Mouse (Mus musculus): ENCODE measurements around the gene Ccm2l. TPM values are rescaled to one million over a fixed set of nuclear protein-coding genes. Genes with fewer than 3 reads are reported as not detected.

Gene Ccm2l
- total RNA-seq (2018; cell fraction: chromatin; rRNA removed): not detected
- total RNA-seq (2018; cell fraction: cytosol; rRNA removed): not detected
- not detected for total RNA-seq (2018; cell fraction: nucleus; rRNA removed)
- not detected in 3 replicates for polyA plus RNA-seq (2018)

DNA sequence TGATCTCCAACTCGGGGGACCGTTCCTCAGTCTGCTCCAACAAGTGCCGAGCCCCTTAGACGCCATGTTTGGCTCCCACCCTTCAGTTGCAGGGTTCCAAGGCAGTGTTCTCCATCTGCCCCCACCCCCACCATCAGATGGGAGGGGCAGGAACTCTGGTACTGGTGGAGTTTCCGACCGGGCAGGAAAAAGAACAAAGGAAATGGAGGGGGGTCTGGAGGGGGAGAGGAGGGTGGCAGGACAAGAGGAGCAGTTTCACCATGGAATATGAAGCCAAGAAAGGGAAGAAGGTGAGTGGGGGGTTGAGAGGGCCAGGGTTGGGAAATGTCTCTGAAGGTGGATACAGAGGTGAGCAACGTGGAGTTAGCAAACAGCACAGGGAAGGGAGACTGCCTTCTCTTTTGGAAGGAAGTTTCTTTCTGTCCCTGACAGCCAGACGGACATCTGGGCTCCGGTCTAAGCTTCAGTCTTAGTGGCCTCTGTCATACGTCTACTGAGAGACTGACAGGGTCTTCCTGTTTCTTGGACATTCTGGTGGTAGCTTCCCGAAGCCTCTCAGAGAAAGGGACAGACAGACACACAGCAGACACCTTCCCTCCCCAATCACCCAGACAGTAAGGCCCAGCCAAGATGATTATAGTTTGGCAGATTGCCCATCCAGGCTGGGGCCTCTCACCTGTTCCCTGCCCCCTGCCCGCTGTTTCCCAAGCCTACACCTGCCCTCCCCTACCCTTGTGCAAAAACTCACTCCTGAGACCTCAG, at the start of gene Ccm2l:
Gene Ccm2l (plus strand): TSS at position 209 of the 762 bp plus-strand sequence.
- Histone ChIP-seq H3K36me3 (ENCODE audit: inconsistent target) (no peaks in the 10 kb centered on the region), H3K4me3 (ENCODE audit: inconsistent target) (no peak within 1 kb of the TSS), H3K79me2 (ENCODE audit: inconsistent target) (no peaks in the 10 kb centered on the region), H3K27ac (no peak within 1 kb of the TSS)
- 36% methylated on average over 10 of the region's 12 CpGs for WGBS (ENCODE audit: missing documents)

DNA sequence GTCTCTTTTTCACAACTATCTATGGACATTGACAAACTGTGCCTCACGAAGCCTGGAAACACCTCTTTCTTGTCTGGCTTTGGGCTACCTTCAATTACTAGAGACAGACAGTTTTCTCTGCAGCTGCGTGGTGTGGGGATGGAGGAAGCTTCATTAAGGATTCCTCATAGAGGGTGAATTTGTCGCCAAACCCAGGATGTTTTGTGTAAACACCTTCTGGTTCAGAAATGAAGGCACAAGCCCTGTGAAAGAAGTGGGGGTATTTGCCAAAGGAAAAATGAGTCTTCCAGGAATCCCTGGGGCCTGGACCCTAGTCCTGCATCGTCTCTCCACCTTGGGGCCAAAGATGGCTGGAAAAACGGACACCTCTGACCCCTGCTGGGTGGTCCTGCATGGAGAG, 49.0 kb upstream of the Ccm2l start:
- H3K36me3 ChIP-seq (ENCODE audit: inconsistent target): 0 out of 2 replicates have a peak, but pooled peaks cover 16% of the 10 kb centered on the region
- H3K79me2 ChIP-seq (ENCODE audit: inconsistent target): peaks cover 24% of the 10 kb centered on the region
- H3K4me3 ChIP-seq (ENCODE audit: inconsistent target): no peak overlapping the region
- 55% methylated on average over 5 of the region's 5 CpGs for WGBS (ENCODE audit: missing documents)
- no peak overlapping the region for H3K27ac ChIP-seq

DNA sequence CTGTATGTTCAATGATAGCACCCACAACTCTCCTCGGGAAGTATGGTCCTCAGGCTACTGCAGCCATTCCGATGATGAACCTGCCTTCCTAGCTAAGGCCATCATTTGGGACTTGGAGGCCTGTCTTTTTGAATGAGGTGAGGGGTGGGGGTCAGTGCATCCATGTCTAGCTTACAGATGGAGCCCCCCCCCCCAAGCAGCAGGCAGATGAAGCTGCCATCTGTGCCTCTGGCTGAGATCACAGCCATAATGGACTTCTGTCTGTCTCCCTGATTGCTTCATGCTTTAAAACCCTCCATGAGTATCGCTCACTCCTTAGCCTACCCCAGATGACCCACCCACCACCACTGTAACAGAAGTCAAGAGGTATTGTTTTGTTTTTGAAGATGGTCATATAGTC, 46.4 kb upstream of the Ccm2l start:
- no peak overlapping the region for H3K4me3 ChIP-seq (ENCODE audit: inconsistent target)
- WGBS (ENCODE audit: missing documents): 97% methylated on average over 3 of the region's 3 CpGs
- H3K27ac ChIP-seq: no peak overlapping the region
- H3K36me3 ChIP-seq (ENCODE audit: inconsistent target): no peaks in the 10 kb centered on the region
- H3K79me2 ChIP-seq (ENCODE audit: inconsistent target): peaks cover 7% of the 10 kb centered on the region

DNA sequence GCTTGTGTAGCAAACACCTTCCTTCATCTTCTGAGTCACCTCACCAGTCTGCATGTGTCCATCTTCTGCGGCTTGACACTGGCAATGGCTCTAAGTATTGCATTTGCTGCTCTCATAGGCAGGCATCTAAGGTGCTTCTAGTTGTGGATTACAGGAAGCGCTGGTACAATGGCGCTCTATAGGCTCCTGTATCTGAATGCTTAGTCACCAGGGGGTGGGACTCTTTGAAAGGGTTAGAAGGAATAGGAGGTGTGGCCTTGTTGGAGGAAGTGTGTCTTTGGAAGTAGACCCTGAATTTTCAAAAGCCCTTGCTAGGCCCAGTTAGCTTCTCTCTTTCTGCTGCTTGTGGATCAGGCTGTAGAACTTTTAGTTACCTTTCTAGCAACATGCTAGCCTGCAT, 44.6 kb upstream of the Ccm2l start:
- no peak overlapping the region for H3K4me3 ChIP-seq (ENCODE audit: inconsistent target)
- H3K36me3 ChIP-seq (ENCODE audit: inconsistent target): no peaks in the 10 kb centered on the region
- WGBS (ENCODE audit: missing documents): 79% methylated on average over 2 of the region's 3 CpGs
- no peaks in the 10 kb centered on the region for H3K79me2 ChIP-seq (ENCODE audit: inconsistent target)
- no peak overlapping the region for H3K27ac ChIP-seq

DNA sequence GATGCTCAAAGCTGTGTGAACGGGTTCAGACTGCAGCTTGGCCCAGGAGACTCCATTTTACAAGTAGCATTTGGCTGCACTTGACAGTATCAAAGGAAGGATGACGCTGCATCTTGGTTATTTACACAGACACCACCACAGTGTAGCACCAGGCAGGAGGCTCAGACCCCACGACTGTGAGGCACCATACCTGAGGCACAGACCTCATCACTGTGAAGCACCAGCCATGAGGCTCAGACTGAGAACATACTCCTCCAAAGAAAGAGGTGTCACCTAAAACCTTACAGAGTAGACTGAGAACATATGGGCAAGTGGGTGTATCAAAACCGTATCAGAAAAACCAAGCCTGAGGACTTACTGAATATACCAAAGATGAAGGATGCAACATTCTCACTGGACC, 42.9 kb upstream of the Ccm2l start:
- Histone ChIP-seq H3K27ac (no peak overlapping the region), H3K36me3 (ENCODE audit: inconsistent target) (no peaks in the 10 kb centered on the region), H3K4me3 (ENCODE audit: inconsistent target) (no peak overlapping the region), H3K79me2 (ENCODE audit: inconsistent target) (no peaks in the 10 kb centered on the region)
- 70% methylated on average over 4 of the region's 4 CpGs for WGBS (ENCODE audit: missing documents)

DNA sequence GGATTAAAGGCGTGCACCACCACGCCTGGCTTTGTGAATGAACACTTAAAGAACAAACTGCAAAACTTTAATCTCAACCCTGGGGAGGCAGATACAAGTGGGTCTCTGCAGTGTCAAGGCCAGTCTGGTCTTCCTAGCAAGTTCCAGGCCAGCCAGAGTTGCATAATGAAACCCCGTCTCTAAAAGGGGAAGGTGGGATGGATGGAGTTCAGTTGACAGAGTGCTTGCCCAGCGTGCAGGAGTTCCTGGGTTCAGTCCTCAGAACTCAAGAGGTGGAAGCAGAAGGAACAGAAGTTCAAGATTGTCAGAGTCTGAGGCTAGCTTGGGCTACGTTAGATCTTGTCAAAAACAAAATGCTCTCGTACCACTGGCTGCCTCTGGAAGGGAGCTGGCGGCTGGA, 39.7 kb upstream of the Ccm2l start:
- 52% methylated on average over 7 of the region's 7 CpGs for WGBS (ENCODE audit: missing documents)
- no peaks in the 10 kb centered on the region for H3K36me3 ChIP-seq (ENCODE audit: inconsistent target)

DNA sequence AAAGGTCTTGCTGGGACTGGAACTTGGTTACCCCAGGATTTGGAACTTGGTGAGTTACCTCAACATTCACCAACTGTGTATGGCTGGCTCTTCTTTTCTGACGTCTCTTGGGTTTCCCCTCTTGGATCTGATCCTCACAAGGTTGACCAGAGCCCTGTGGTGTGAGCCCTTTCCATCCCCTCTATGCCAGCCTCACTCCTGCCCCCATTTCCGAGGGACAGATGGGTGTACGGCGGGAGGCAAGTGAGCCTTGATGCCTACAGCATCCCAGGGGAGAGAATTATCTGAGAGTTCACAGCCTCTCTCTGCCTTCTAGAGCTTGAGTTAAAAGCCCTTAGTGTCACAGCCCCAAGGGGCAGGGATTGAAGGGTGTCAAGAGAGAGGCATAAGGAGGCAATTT, 38.3 kb upstream of the Ccm2l start:
- Histone ChIP-seq H3K79me2 (ENCODE audit: inconsistent target) (no peaks in the 10 kb centered on the region), H3K36me3 (ENCODE audit: inconsistent target) (no peaks in the 10 kb centered on the region), H3K4me3 (ENCODE audit: inconsistent target) (no peak overlapping the region), H3K27ac (no peak overlapping the region)
- WGBS (ENCODE audit: missing documents): 61% methylated on average over 4 of the region's 4 CpGs

More for the DNA sequence above, 39.7 kb upstream of the Ccm2l start:
- no peak overlapping the region for H3K4me3 ChIP-seq (ENCODE audit: inconsistent target)
- H3K79me2 ChIP-seq (ENCODE audit: inconsistent target): no peaks in the 10 kb centered on the region
- no peak overlapping the region for H3K27ac ChIP-seq

DNA sequence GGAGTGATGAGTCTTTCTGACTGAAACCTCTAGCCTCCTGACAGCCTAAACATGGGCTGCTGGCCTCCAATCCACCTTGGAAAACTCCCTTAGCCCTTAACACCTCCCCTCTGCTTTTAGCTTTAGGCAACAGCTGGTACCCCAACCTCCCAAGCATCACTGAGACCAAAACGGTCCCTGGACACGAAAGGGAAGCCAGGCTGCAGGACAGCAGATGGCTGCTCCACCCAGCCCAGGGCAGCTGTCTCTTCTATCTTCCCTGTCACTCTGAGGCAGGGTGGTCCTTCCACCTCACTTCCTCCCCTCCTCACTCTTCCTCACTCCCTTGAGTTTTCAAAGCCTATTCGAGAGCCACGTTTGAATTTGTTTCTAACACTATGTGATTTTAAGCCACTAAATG, 35.3 kb upstream of the Ccm2l start:
- Histone ChIP-seq H3K4me3 (ENCODE audit: inconsistent target) (no peak overlapping the region), H3K79me2 (ENCODE audit: inconsistent target) (no peaks in the 10 kb centered on the region), H3K36me3 (ENCODE audit: inconsistent target) (no peaks in the 10 kb centered on the region), H3K27ac (no peak overlapping the region)
- 23% methylated on average over 4 of the region's 4 CpGs for WGBS (ENCODE audit: missing documents)

DNA sequence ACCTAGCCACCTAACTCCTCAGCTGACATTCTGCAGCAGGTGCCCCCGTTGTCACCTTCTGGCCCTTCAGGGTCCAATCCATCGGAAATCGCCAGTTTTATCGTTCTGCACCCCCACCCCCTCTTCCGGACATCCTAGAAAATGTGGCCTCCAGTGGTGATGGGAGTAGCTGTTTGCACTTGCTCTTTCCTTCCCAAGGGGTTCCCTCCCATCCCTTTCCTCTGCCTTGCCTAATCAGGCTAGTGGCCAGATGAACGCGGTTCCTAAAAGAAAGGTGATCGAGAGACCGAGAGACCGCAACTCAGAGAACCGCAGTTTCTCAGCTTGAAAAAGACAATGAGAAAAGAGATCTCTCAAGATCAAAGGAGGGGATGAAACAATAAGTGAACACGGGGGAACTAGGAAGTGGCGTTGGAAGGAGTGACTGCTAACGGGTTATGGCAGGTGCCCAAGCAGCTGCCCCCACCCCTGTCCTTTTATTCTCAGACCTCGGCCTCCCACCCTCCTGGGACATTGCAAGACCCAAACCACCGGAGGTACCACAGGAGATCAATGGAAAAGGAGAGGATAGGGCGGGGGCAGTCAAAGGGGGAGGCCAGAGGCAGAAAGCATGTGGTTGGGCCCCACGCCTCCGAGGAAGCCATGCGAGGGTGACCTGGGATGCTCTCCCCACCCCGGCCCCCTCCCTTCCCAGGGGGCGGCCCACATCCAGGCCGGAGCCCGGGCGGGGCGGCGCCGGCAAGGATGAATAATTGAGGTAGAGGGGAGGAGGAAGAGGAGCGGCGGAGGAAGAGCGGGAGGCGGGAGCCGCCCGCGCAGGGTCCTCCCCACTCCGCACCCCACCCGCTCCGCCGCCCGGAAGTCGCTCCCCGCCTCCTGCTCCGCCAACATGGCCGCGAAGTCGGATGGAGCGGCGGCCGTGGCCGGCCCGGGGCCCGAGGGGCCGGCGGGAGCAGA, 34.4 kb upstream of the Ccm2l start, which contains the start of gene Xkr7:
Gene Xkr7 (plus strand): TSS at position 727 of the 957 bp plus-strand sequence.
- H3K4me3 ChIP-seq (ENCODE audit: inconsistent target): no peak within 1 kb of the TSS
- 5% methylated on average over 36 of the region's 54 CpGs for WGBS (ENCODE audit: missing documents)
- H3K27ac ChIP-seq: no peak within 1 kb of the TSS
- no peaks in the 10 kb centered on the region for H3K36me3 ChIP-seq (ENCODE audit: inconsistent target)
- H3K79me2 ChIP-seq (ENCODE audit: inconsistent target): no peaks in the 10 kb centered on the region

DNA sequence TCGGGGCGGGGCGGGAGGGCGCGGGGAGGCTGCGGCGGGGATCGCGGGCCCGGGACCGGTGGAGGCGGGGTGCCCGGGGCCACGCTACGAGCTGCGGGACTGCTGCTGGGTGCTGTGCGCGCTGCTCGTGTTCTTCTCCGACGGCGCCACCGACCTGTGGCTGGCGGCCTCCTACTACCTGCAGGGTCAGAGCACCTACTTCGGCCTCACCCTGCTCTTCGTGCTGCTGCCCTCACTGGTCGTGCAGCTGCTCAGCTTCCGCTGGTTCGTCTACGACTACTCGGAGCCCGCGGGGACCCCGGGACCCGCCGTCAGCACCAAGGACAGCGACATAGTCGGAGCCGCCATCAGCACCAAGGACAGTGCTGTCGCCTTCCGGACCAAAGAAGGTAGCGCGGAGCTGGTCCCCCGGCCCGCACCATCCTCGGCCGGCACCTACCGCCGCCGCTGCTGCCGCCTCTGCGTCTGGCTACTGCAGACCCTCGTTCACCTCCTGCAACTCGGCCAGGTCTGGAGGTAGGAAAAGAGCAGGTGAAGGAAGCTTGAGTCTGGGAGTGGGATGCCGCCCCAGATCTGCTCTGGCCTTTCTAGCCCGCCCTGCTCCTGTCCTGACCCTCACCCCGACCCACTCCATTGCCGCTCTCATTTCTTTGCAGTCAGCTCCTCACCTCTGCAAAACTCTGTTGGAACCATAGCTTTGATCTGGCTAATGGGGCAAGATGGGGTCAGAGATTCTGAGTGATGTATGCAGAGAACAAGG, 33.5 kb upstream of the Ccm2l start:
- H3K36me3 ChIP-seq (ENCODE audit: inconsistent target): no peaks in the 10 kb centered on the region
- 4% methylated on average over 52 of the region's 58 CpGs for WGBS (ENCODE audit: missing documents)
- no peak overlapping the region for H3K27ac ChIP-seq
- no peaks in the 10 kb centered on the region for H3K79me2 ChIP-seq (ENCODE audit: inconsistent target)
- H3K4me3 ChIP-seq (ENCODE audit: inconsistent target): no peak overlapping the region

DNA sequence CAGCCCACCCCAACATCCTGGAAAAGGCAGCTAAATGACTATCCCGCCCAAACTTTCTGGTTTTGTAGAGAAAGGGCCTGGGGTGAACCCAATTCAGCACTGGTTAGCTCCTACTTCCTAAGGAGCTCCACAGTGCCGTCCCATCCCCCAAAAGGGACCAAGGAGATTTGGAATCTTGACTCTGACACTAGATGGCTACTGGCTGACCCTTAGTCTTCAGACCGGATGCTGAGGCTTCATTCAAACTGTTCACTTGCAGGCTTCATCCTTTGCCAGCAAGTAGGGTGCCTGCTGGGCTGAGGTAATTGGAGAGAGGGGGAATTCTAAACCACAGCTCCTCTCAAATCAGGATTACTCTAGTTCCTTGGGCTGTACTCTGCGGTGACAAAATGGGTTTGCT, 32.8 kb upstream of the Ccm2l start:
- Histone ChIP-seq H3K4me3 (ENCODE audit: inconsistent target) (no peak overlapping the region), H3K27ac (no peak overlapping the region), H3K36me3 (ENCODE audit: inconsistent target) (no peaks in the 10 kb centered on the region), H3K79me2 (ENCODE audit: inconsistent target) (no peaks in the 10 kb centered on the region)
- 27% methylated on average over 4 of the region's 4 CpGs for WGBS (ENCODE audit: missing documents)

DNA sequence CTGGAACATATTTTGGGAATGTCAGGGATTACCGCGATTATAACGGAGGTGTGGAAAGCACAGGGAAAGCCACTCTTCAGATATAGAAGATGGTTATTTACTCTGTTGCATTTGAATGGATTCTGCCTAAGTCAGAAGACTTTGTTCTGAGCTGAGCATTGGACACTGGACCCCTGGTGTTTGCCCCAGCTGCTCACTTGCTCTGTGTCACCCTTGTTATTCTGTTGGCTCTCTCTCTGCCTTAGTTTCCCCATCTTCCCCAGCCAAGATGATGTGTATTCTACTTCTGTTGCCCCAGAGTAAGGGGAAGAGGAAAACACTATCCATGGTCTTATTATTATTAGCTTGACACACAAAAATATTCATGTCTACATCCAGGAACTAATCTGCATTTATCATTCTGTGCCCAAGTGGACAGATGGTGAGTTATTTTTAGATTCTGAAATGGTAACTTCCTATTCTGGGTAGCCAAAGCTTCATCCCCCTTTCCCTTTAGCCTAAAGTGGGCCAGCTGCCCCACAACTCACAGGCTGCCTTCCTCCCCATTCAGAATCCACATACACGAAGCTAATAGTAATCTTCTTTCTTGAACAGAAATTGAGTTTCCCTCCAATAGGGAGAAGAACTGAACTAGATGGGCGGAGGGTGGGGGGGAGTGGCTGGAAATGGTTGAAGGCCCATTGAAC, 32.1 kb upstream of the Ccm2l start:
- WGBS (ENCODE audit: missing documents): 59% methylated on average over 5 of the region's 5 CpGs
- no peak overlapping the region for H3K27ac ChIP-seq
- no peak overlapping the region for H3K4me3 ChIP-seq (ENCODE audit: inconsistent target)
- no peaks in the 10 kb centered on the region for H3K79me2 ChIP-seq (ENCODE audit: inconsistent target)
- H3K36me3 ChIP-seq (ENCODE audit: inconsistent target): no peaks in the 10 kb centered on the region

DNA sequence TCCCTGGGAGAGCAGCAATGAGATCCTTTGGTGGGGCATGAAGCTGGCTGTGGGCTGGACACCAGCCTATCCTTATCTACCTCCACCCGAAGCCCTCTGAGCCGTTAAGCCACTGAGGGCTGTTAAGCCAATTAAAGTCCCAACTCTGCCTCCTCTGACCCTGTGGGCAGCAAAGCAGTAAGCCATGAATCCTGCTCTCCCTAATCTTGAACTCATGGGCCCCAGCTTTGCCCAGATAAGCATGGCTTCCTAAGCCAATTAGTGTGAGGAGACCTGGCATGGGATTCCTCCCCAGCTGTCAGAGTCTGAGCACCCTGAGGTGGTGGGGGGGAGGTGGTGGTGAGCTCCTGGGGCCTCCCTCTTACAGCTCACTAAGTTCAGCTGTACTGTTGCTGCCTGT, 29.1 kb upstream of the Ccm2l start:
- 63% methylated on average over 2 of the region's 2 CpGs for WGBS (ENCODE audit: missing documents)

DNA sequence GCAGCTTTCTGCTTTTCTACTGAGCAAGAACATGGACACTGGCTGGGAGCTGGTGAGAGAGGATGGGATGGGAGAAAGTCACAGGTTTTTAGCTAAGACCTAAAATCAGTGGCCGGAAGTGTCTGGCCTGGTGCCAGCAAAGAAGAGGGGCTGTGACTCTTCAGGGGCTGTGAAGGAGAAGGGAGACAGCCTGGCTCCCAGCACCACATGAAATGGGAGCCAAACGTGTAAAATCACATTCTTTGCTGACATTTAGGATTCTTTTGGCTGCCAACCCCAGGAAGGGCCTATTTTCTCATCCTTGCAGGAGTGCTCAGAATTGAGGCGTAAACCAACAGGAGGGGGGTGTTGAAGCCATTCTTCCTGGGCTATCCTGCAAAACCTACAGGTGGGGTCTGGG, 21.9 kb upstream of the Ccm2l start:
- H3K27ac ChIP-seq: no peak overlapping the region
- H3K4me3 ChIP-seq (ENCODE audit: inconsistent target): no peak overlapping the region
- H3K36me3 ChIP-seq (ENCODE audit: inconsistent target): no peaks in the 10 kb centered on the region
- 82% methylated on average over 3 of the region's 3 CpGs for WGBS (ENCODE audit: missing documents)
- no peaks in the 10 kb centered on the region for H3K79me2 ChIP-seq (ENCODE audit: inconsistent target)

More for the DNA sequence above, 29.1 kb upstream of the Ccm2l start:
- Histone ChIP-seq H3K27ac (no peak overlapping the region), H3K4me3 (ENCODE audit: inconsistent target) (no peak overlapping the region), H3K79me2 (ENCODE audit: inconsistent target) (no peaks in the 10 kb centered on the region), H3K36me3 (ENCODE audit: inconsistent target) (no peaks in the 10 kb centered on the region)
